Mouse (Mus musculus): Measurements from ENCODE around the gene Uchl4.
A peak's percentile ranks its signal among the peaks of the same experiment; 100 is the strongest.
"Not testable (repeated sequence)": the region's sequence is repeated elsewhere in the genome, so short reads cannot be mapped to it uniquely, and the experiment has no call there.

Uchl4 gene

GRCm38 (mm10) chr9:64231171-64231570 is 3.8 kb upstream of the Uchl4 start:
- DNase-seq (ENCODE audit: low spot score): no peak

- DNase-seq (ENCODE audit: low spot score): no peak
Measured at GRCm38 (mm10) chr9:64231674-64232073, 3.3 kb upstream of the Uchl4 start.

- no peak for DNase-seq (ENCODE audit: low spot score)
Measured at GRCm38 (mm10) chr9:64232257-64232957, 2.6 kb upstream of the Uchl4 start.

GRCm38 (mm10) chr9:64233656-64234055 is 1.3 kb upstream of the Uchl4 start:
- DNase-seq (ENCODE audit: low spot score): no peak

GRCm38 (mm10) chr9:64236056-64236455 is 1.1 kb downstream of the Uchl4 start:
- no peak for DNase-seq (ENCODE audit: low spot score)

- no peak for DNase-seq (ENCODE audit: low spot score)
Measured at GRCm38 (mm10) chr9:64240116-64240515, 5.1 kb downstream of the Uchl4 start.

- DNase-seq (ENCODE audit: low spot score): no peak
Measured at GRCm38 (mm10) chr9:64240681-64241080, 5.7 kb downstream of the Uchl4 start.

GRCm38 (mm10) chr9:64242381-64242831 is 7.4 kb downstream of the Uchl4 start:
- DNase-seq (ENCODE audit: low spot score): no peak

GRCm38 (mm10) chr9:64249371-64249770 is 14.4 kb downstream of the Uchl4 start:
- no peak for DNase-seq (ENCODE audit: low spot score)

GRCm38 (mm10) chr9:64250111-64250730 is 15.2 kb downstream of the Uchl4 start:
- DNase-seq (ENCODE audit: low spot score): no peak

GRCm38 (mm10) chr9:64252591-64253020 is 17.6 kb downstream of the Uchl4 start:
- DNase-seq (ENCODE audit: low spot score): peak; percentile 39

- DNase-seq (ENCODE audit: low spot score): peak; percentile 100
Measured at GRCm38 (mm10) chr9:64253021-64253904, 18.3 kb downstream of the Uchl4 start, which contains the start of gene Map2k1. TSS of gene Map2k1 (minus strand) at chr9:64253631.

GRCm38 (mm10) chr9:64255422-64255821 is 20.4 kb downstream of the Uchl4 start:
- DNase-seq (ENCODE audit: low spot score): no peak

GRCm38 (mm10) chr9:64256204-64256603 is 21.2 kb downstream of the Uchl4 start:
- DNase-seq (ENCODE audit: low spot score): no peak

GRCm38 (mm10) chr9:64259906-64260305 is 24.9 kb downstream of the Uchl4 start:
- no peak for DNase-seq (ENCODE audit: low spot score)

- no peak for DNase-seq (ENCODE audit: low spot score)
Measured at GRCm38 (mm10) chr9:64261023-64261422, 26.0 kb downstream of the Uchl4 start.

GRCm38 (mm10) chr9:64264813-64265212 is 29.8 kb downstream of the Uchl4 start:
- no peak for DNase-seq (ENCODE audit: low spot score)

GRCm38 (mm10) chr9:64267231-64267630 is 32.2 kb downstream of the Uchl4 start:
- DNase-seq (ENCODE audit: low spot score): no peak

GRCm38 (mm10) chr9:64268196-64268595 is 33.2 kb downstream of the Uchl4 start:
- no peak for DNase-seq (ENCODE audit: low spot score)

- not testable (repeated sequence) for DNase-seq (ENCODE audit: low spot score)
Measured at GRCm38 (mm10) chr9:64268836-64269235, 33.8 kb downstream of the Uchl4 start.

GRCm38 (mm10) chr9:64271249-64271648 is 36.2 kb downstream of the Uchl4 start:
- no peak for DNase-seq (ENCODE audit: low spot score)

- peak; percentile 11 for DNase-seq (ENCODE audit: low spot score)
Measured at GRCm38 (mm10) chr9:64272611-64273010, 37.6 kb downstream of the Uchl4 start.

All from ovary, postnatal 36 days (tissue).